Mouse (Mus musculus): ENCODE measurements around the gene Actl7b. TPM values are rescaled to one million over a fixed set of nuclear protein-coding genes. Genes with fewer than 3 reads are reported as not detected.

Actl7b gene
- polyA plus RNA-seq, 1 experiment from 2014 or later = not detected

- H3K27ac ChIP-seq (replicated peaks) = no peak within 1 kb of the TSS
- no peak within 1 kb of the TSS for H3K4me2 ChIP-seq
- no peak for ATAC-seq (ENCODE audit: low FRiP score, low read depth)
- 89% methylated on average over 18 of the region's 18 CpGs for WGBS
- no peaks in the 10 kb centered on the region for H3K27me3 ChIP-seq
- no peaks in the 10 kb centered on the region for H3K4me1 ChIP-seq (replicated peaks)
- no peaks in the 10 kb centered on the region for H3K9me3 ChIP-seq
- no peaks in the 10 kb centered on the region; the same call in 1 of the 2 replicates for H3K36me3 ChIP-seq
- H3K9ac ChIP-seq = no peak within 1 kb of the TSS
- H3K4me3 ChIP-seq = no peak within 1 kb of the TSS
Measured at GRCm38 (mm10) chr4:56740020-56740485, 1.2 kb downstream of the Actl7b start, which contains the start of gene Gm26657. Gene Gm26657, plus strand, starts transcription at chr4:56740070.

DNA sequence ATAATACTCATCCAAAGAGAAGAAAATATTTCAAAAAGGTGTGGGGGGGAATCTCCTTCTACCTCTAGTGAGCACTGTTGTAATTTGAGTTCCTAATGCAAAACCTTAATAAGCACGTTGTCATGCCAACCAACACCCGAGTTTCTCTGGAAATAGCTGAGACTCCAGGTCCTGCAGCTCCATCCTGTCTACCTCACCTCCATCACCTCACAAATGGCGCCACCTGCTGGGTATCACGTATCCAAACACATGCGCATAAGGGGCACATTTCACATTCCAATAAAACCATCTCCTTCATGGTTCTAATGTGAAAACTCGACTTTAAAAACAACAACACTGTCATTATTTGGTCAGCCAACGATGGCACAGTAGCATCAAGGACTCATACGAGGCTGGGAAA is 15.4 kb downstream of the Actl7b start:
- no peak for ATAC-seq (ENCODE audit: low FRiP score, low read depth)
- no peak overlapping the region for H3K4me2 ChIP-seq
- WGBS = 55% methylated on average over 8 of the region's 8 CpGs

DNA sequence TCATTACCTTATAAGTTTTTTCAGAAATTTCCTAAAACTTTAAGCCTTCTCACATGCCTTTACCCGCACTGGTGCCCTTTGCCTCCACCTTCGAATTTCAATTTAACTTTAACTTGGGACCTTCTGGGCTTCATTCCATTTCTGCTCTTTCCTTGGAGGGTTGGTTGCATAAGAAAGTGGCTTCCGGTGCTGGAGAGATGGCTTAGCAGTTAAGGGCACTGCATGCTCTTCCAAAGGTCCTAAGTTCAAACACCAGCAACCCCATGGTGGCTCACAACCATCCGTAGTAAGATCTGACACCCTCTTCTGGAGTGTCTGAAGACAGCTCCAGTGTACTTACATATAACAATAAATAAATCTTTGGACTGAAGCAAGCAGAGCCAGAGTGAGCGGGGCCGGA is 18.0 kb downstream of the Actl7b start:
- 0 out of 2 replicates have a peak, but pooled peaks cover 2% of the 10 kb centered on the region for H3K9me3 ChIP-seq
- no peak overlapping the region for H3K4me2 ChIP-seq
- no peak for ATAC-seq (ENCODE audit: low FRiP score, low read depth)
- no peaks in the 10 kb centered on the region for H3K36me3 ChIP-seq
- no peak overlapping the region for H3K4me3 ChIP-seq
- no peaks in the 10 kb centered on the region for H3K4me1 ChIP-seq (replicated peaks)
- H3K27me3 ChIP-seq = no peaks in the 10 kb centered on the region
- 93% methylated on average over 6 of the region's 6 CpGs for WGBS
- no peak overlapping the region for H3K9ac ChIP-seq
- H3K27ac ChIP-seq (replicated peaks) = no peak overlapping the region

More for the DNA sequence above, 15.4 kb downstream of the Actl7b start:
- Histone ChIP-seq H3K4me3 (no peak overlapping the region), H3K27ac (replicated peaks) (no peak overlapping the region), H3K36me3 (no peaks in the 10 kb centered on the region), H3K9me3 (0 out of 2 replicates have a peak, but pooled peaks cover 2% of the 10 kb centered on the region), H3K27me3 (no peaks in the 10 kb centered on the region), H3K4me1 (replicated peaks) (no peaks in the 10 kb centered on the region), H3K9ac (no peak overlapping the region)

- Histone ChIP-seq H3K9ac (no peak overlapping the region), H3K4me1 (replicated peaks) (no peaks in the 10 kb centered on the region), H3K27me3 (no peaks in the 10 kb centered on the region), H3K9me3 (no peaks in the 10 kb centered on the region), H3K36me3 (no peaks in the 10 kb centered on the region), H3K4me3 (no peak overlapping the region), H3K4me2 (no peak overlapping the region), H3K27ac (replicated peaks) (no peak overlapping the region)
- WGBS = 61% methylated on average over 6 of the region's 6 CpGs
- ATAC-seq (ENCODE audit: low FRiP score, low read depth) = no peak
Measured at GRCm38 (mm10) chr4:56722346-56722745, 18.9 kb downstream of the Actl7b start.

DNA sequence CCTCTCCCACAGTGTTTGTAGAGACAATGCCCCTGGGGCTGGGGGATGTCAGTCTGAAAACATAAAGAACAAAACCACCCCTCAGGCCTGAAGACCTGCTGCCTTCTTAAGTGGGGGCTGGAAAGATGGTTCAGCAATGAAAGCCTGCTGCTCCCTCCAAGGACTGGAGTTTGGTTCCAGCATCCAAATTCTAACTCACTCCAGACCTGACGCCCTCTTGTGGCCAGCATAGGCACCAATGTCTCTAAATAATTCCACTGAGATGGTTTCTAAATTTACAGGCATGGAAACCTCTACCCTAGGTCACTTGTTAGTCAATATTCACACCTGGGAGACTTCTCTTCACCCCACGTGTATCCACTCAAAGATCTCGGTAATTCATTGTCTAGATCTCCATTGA is 19.8 kb downstream of the Actl7b start:
- H3K4me1 ChIP-seq (replicated peaks) = no peaks in the 10 kb centered on the region
- no peak overlapping the region for H3K4me3 ChIP-seq
- 30% methylated on average over 3 of the region's 3 CpGs for WGBS
- no peaks in the 10 kb centered on the region for H3K27me3 ChIP-seq
- H3K36me3 ChIP-seq = no peaks in the 10 kb centered on the region
- H3K4me2 ChIP-seq = no peak overlapping the region
- no peak overlapping the region for H3K9ac ChIP-seq
- H3K27ac ChIP-seq (replicated peaks) = no peak overlapping the region
- H3K9me3 ChIP-seq = no peaks in the 10 kb centered on the region
- ATAC-seq (ENCODE audit: low FRiP score, low read depth) = no peak

- 88% methylated on average over 9 of the region's 9 CpGs for WGBS
- no peaks in the 10 kb centered on the region for H3K9me3 ChIP-seq
- H3K4me3 ChIP-seq = no peak overlapping the region
- no peaks in the 10 kb centered on the region for H3K36me3 ChIP-seq
- no peak overlapping the region for H3K4me2 ChIP-seq
- no peaks in the 10 kb centered on the region for H3K27me3 ChIP-seq
- H3K27ac ChIP-seq (replicated peaks) = no peak overlapping the region
- H3K4me1 ChIP-seq (replicated peaks) = no peaks in the 10 kb centered on the region
- no peak for ATAC-seq (ENCODE audit: low FRiP score, low read depth)
- H3K9ac ChIP-seq = no peak overlapping the region
Measured at GRCm38 (mm10) chr4:56720403-56720802, 20.8 kb downstream of the Actl7b start.

GRCm38 (mm10) chr4:56719456-56719855 is 21.8 kb downstream of the Actl7b start:
- Histone ChIP-seq H3K27me3 (no peaks in the 10 kb centered on the region), H3K4me2 (no peak overlapping the region), H3K9ac (no peak overlapping the region), H3K4me1 (replicated peaks) (no peaks in the 10 kb centered on the region), H3K27ac (replicated peaks) (no peak overlapping the region), H3K36me3 (no peaks in the 10 kb centered on the region), H3K9me3 (no peaks in the 10 kb centered on the region), H3K4me3 (no peak overlapping the region)
- no peak for ATAC-seq (ENCODE audit: low FRiP score, low read depth)
- WGBS = 71% methylated on average over 9 of the region's 9 CpGs

DNA sequence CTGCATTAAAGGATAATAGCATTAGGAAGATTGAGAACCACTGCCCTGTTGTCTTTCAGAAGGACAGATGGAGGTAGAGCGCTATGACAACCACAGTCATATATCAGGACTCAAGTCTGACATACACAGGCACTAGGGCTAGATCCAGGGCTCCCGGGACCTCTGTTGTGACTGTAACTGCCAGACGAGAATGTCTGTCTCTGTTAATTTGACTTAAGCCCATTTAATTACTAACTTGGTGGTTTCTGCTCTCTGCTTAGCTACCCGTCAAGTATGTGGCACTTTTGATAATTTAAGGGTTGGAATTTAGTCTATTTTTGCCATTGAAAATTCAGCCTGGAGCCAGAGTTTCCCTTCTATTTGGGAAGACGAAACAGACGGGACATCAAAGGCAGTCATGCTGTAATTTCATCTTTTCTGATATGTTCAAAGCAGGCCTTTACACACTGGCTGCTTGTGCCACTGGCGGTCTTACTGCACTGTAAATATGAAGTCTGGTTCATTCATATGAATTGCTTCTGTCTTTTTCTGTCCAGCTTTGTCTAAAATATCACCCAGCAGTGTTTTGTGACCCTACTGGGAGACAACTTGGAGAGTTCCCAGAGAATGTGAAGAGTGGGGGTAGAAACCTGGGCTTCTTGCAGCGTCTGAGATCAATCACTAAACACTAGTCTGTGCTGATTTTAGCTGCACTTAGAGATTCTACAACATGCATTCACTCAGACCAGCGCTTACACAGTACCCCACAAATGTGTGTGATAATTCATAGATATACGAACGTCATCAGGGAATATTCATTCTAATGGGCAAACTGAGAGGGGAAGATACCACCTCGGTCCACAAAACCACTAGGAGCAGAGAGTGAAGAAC is 22.4 kb downstream of the Actl7b start:
- Histone ChIP-seq H3K27ac (replicated peaks) (no peak overlapping the region), H3K4me2 (no peak overlapping the region), H3K9me3 (no peaks in the 10 kb centered on the region), H3K36me3 (no peaks in the 10 kb centered on the region), H3K4me3 (no peak overlapping the region), H3K27me3 (no peaks in the 10 kb centered on the region), H3K9ac (no peak overlapping the region), H3K4me1 (replicated peaks) (no peaks in the 10 kb centered on the region)
- ATAC-seq (ENCODE audit: low FRiP score, low read depth) = no peak
- 73% methylated on average over 12 of the region's 12 CpGs for WGBS

DNA sequence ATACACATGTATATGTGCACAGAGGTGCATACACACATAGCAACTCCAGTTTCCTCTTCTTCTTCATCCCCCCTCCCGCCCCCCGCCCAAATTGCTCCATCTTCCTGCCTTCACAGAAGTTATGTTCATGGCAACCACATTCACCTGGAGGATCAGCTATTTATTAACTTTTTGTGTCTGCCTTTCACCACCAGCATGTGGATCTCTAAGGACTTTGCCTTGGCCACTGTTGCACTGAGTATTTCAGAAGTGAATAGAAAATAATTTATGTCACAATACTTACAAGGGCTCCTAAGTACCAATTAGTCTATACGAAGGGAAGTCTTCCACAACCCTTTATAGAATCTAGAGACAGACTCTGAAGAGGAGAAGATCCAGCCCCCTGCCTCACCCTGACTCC is 23.3 kb downstream of the Actl7b start:
- H3K27ac ChIP-seq (replicated peaks) = no peak overlapping the region
- H3K4me3 ChIP-seq = no peak overlapping the region
- ATAC-seq (ENCODE audit: low FRiP score, low read depth) = no peak
- WGBS = 89% methylated on average over 3 of the region's 3 CpGs
- H3K27me3 ChIP-seq = no peaks in the 10 kb centered on the region
- H3K9me3 ChIP-seq = no peaks in the 10 kb centered on the region
- H3K4me2 ChIP-seq = no peak overlapping the region
- no peak overlapping the region for H3K9ac ChIP-seq
- no peaks in the 10 kb centered on the region for H3K4me1 ChIP-seq (replicated peaks)
- no peaks in the 10 kb centered on the region for H3K36me3 ChIP-seq

GRCm38 (mm10) chr4:56716801-56717200 is 24.4 kb downstream of the Actl7b start:
- 60% methylated on average over 5 of the region's 5 CpGs for WGBS
- Histone ChIP-seq H3K36me3 (no peaks in the 10 kb centered on the region), H3K27me3 (no peaks in the 10 kb centered on the region), H3K4me2 (no peak overlapping the region), H3K9ac (no peak overlapping the region), H3K27ac (replicated peaks) (no peak overlapping the region), H3K4me3 (no peak overlapping the region), H3K4me1 (replicated peaks) (no peaks in the 10 kb centered on the region), H3K9me3 (no peaks in the 10 kb centered on the region)
- no peak for ATAC-seq (ENCODE audit: low FRiP score, low read depth)

DNA sequence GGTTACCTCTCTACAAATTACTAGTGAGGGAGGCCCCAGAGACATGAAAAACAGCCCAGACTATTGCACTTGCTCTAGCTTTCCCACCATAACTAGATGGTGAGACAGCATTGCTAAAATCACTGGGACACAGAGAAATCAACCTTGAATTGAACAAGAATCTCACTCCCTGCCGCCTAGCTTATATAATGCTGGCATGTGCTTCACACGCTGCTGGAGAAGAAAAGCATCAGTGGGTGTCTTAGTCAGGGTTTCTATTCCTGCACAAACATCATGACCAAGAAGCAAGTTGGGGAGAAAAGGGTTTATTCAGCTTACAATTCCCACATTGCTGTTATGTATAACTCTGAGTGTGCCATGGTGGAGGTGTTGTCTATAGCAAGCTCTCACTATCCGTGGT is 28.1 kb downstream of the Actl7b start:
- H3K27ac ChIP-seq (replicated peaks) = no peak overlapping the region
- H3K9ac ChIP-seq = no peak overlapping the region
- WGBS = 86% methylated on average over 3 of the region's 3 CpGs
- H3K4me3 ChIP-seq = no peak overlapping the region
- no peaks in the 10 kb centered on the region for H3K27me3 ChIP-seq
- no peaks in the 10 kb centered on the region for H3K36me3 ChIP-seq
- no peak for ATAC-seq (ENCODE audit: low FRiP score, low read depth)
- 0 out of 2 replicates have a peak, but pooled peaks cover 4% of the 10 kb centered on the region for H3K4me1 ChIP-seq (replicated peaks)
- no peaks in the 10 kb centered on the region for H3K9me3 ChIP-seq
- no peak overlapping the region for H3K4me2 ChIP-seq

DNA sequence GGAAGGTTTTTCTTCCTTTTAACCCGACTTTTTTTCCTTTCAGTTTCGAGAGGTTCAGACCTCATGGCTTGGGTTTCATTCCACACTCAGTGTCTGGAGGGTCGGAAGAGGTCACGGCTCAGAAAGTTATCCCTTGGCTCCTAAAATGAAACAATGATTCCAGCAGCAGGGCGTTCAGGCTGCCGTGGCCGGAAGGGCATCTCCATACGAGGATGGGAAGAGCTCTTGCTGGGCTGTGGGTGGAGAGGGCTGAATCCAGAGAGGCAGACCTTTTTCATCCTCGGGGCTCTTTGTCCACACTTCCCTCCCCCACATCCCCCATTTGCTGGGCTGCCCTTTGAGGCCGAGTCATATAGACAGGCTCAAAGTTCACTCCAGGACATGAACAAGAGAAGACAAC is 39.0 kb downstream of the Actl7b start:
- Histone ChIP-seq H3K36me3 (no peaks in the 10 kb centered on the region), H3K4me2 (no peak overlapping the region), H3K4me1 (replicated peaks) (no peaks in the 10 kb centered on the region), H3K27ac (replicated peaks) (no peak overlapping the region), H3K9me3 (no peaks in the 10 kb centered on the region), H3K9ac (no peak overlapping the region), H3K27me3 (no peaks in the 10 kb centered on the region), H3K4me3 (no peak overlapping the region)
- ATAC-seq (ENCODE audit: low FRiP score, low read depth) = no peak
- WGBS = 5% methylated on average over 10 of the region's 10 CpGs

Measured in hindbrain, embryonic 15.5 days (tissue).